Mouse (Mus musculus) neural tube, embryonic 11.5 days (tissue): ENCODE results near the gene Pnpla8. TPM values are rescaled to one million over a fixed set of nuclear protein-coding genes. Genes with fewer than 3 reads are reported as not detected.

Source experiments
- ATAC-seq: fragments of 200-750 bp; cut with Nextera tagmentation; 2 replicates; pipeline ENCODE4 v1.8.0; 2017; ENCODE audit warnings: moderate number of reproducible peaks, mild to moderate bottlenecking, moderate TSS enrichment, moderate library complexity; ENCODE audit not compliant: insufficient read depth, low FRiP score, low TSS enrichment
- DNase-seq: peaks from one replicate; pipeline ENCODE4 v3.0.0-alpha.2; 2015; ENCODE audit warnings: low spot score
- H3K27ac ChIP-seq: fragments of 300-500 bp; sonication (generic); 2 replicates; pipeline ENCODE4 v1.5.1; 2014; ENCODE audit warnings: low read depth, mild to moderate bottlenecking, low read length
- H3K27me3 ChIP-seq: fragments of 300-500 bp; sonication (generic); 2 replicates; pipeline ENCODE4 v1.6.1; 2014; ENCODE audit warnings: mild to moderate bottlenecking, low read length, mixed read lengths; ENCODE audit not compliant: control insufficient read depth, insufficient read depth
- H3K36me3 ChIP-seq: fragments of 300-500 bp; sonication (generic); 2 replicates; pipeline ENCODE4 v1.6.1; 2014; ENCODE audit warnings: mild to moderate bottlenecking, low read length, moderate library complexity, mixed read lengths; ENCODE audit not compliant: control insufficient read depth, insufficient read depth
- H3K4me1 ChIP-seq: fragments of 300-500 bp; sonication (generic); 2 replicates; pipeline ENCODE4 v1.6.1; 2014; ENCODE audit warnings: low read length, mixed read lengths; ENCODE audit not compliant: control insufficient read depth, insufficient read depth
- H3K4me2 ChIP-seq: fragments of 300-500 bp; sonication (generic); 2 replicates; pipeline ENCODE4 v1.6.1; 2014; ENCODE audit warnings: low read depth, mild to moderate bottlenecking, moderate library complexity
- H3K4me3 ChIP-seq: fragments of 300-500 bp; sonication (generic); 2 replicates; pipeline ENCODE4 v1.5.1; 2014; ENCODE audit warnings: low read depth, low read length
- H3K9ac ChIP-seq: fragments of 300-500 bp; sonication (generic); 2 replicates; pipeline ENCODE4 v1.6.1; 2014; ENCODE audit warnings: mild to moderate bottlenecking, low read length
- H3K9me3 ChIP-seq: fragments of 300-500 bp; sonication (generic); 2 replicates; pipeline ENCODE4 v1.6.1; 2016; ENCODE audit warnings: low read length; ENCODE audit not compliant: control insufficient read depth
- WGBS: fragments of 180-500 bp; shearing (Covaris S2); extraction: QIAGEN DNeasy Blood & Tissue Kit; methylation state at CpG from one replicate; pipeline ENCODE4 v1.1.7; 2014; 5-methylcytosine and 5-hydroxymethylcytosine counted together
- microRNA-seq: library from miRNA; unstranded; fragments of <30 nt; microRNA quantifications from one replicate; pipeline ENCODE4, GENCODE M21; 2016
- polyA plus RNA-seq: library from polyadenylated mRNA; unstranded; fragments of >200 nt; fragmentation: Nextera tagmentation; extraction: Ambion mirVana; gene quantifications from 2 replicates; pipeline ENCODE4 v1.2.1, GENCODE M21; 2014

The Pnpla8 gene
- polyA plus RNA-seq, 1 experiment from 2014 or later = 87.7 TPM

DNA sequence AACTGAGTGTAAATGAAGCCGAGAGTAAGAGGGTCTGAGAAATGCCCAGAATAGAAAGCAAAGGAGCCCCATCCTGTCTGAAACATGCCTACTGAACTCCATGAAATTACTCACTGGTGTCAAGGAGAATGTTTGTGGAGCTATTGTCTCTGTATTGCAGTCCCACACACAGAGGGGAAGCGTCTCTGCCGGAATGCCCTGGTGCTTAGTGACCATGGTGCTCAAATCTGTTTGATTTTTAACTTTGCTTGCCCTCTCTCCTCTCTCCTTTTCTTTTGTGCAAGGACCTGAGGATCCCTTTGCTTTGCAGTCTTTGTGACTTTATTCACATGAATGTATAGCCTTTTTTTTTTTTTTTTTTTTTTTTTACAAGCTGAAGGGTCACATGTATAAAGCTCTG, 136.3 kb downstream of the Pnpla8 start:
- H3K9me3 ChIP-seq = no peaks in the 10 kb centered on the region
- H3K27me3 ChIP-seq = no peaks in the 10 kb centered on the region
- no peak overlapping the region for H3K9ac ChIP-seq
- DNase-seq (no peak), ATAC-seq (no peak)
- H3K4me3 ChIP-seq = no peak overlapping the region
- H3K27ac ChIP-seq = peak overlapping the region; percentile 51; the same call in 1 of the 2 replicates
- no peaks in the 10 kb centered on the region for H3K36me3 ChIP-seq
- H3K4me2 ChIP-seq = no peak overlapping the region
- H3K4me1 ChIP-seq = peaks cover 4% of the 10 kb centered on the region; the same call in 1 of the 2 replicates
- 11% methylated on average over 3 of the region's 3 CpGs for WGBS

DNA sequence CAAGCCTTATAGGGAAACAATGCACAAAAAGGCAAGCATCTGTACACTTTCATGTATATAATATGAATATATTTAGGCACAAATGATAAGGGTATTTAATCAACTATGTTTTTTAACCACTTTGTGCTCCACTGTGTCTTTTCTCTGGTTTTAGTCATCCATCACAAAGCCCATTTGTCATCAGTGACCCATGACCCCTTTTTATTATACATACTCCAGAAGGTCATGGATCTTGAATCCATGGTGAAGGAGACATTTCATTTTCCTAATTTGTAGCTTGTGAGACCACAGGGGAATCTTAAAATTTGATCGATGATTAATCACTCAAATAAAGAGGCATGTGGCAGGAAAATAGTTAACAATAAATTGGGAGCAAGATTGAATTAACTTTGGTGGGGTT, 136.7 kb downstream of the Pnpla8 start:
- no peak overlapping the region for H3K9ac ChIP-seq
- ATAC-seq = no peak
- no peak overlapping the region for H3K4me3 ChIP-seq
- H3K27ac ChIP-seq = no peak overlapping the region
- no peaks in the 10 kb centered on the region for H3K9me3 ChIP-seq
- H3K27me3 ChIP-seq = no peaks in the 10 kb centered on the region
- H3K4me2 ChIP-seq = no peak overlapping the region
- DNase-seq = no peak
- 70% methylated on average over 1 of the region's 1 CpGs for WGBS
- H3K4me1 ChIP-seq = peaks cover 4% of the 10 kb centered on the region; the same call in 1 of the 2 replicates
- no peaks in the 10 kb centered on the region for H3K36me3 ChIP-seq

DNA sequence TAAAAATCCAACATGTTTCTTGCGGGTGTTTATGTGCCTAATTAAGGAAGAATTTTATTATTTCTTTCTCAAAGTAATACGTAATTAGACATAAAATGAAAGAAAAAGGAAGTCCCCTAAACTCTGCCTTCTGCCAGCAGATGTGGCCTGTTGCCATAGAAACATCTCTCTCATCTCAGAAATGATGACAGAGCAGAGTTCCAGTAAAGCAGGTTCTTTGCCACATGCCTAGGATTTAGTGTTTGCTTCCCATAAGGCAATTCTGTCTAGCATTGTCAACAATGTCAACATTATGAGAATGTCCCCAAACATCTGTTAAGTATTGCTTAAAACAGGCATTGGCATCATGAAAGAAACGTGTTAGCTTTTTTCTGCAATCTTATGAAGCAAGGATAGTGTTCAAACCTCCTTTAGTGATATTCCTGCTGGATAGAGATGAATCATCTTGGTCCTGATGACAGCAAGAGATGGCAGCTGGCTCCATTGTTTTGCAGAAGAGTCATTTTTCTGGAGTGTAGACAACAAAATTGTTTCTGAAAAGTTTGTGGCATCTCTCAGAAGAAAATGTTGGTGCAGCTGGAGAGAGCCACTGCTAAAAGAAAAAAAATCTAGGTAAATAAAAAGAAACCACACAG, 150.0 kb downstream of the Pnpla8 start:
- no peaks in the 10 kb centered on the region for H3K4me1 ChIP-seq
- DNase-seq = no peak
- no peaks in the 10 kb centered on the region for H3K36me3 ChIP-seq
- H3K27ac ChIP-seq = no peak overlapping the region
- no peaks in the 10 kb centered on the region for H3K27me3 ChIP-seq
- H3K9ac ChIP-seq = no peak overlapping the region
- H3K4me2 ChIP-seq = no peak overlapping the region
- no peaks in the 10 kb centered on the region for H3K9me3 ChIP-seq
- 70% methylated on average over 3 of the region's 3 CpGs for WGBS
- ATAC-seq = no peak
- no peak overlapping the region for H3K4me3 ChIP-seq

Small RNAs within 50 kb of the gene (microRNA-seq; reads per million reads assigned to microRNA genes)
- not detected for gene Mir5627

Other genes starting within 250 kb of the Pnpla8 start
- gene Dnajb9, start 11.0 kb upstream of the Pnpla8 start, polyA plus RNA-seq = 31.8 and 32.0 TPM in 2 replicates
- 86.0 and 94.4 TPM in 2 replicates for gene Nrcam, start 107.5 kb downstream of the Pnpla8 start, polyA plus RNA-seq